Mouse (Mus musculus) intestine, embryonic 15.5 days (tissue): Measurements from ENCODE around the gene Nod1. TPM values are rescaled to one million over a fixed set of nuclear protein-coding genes. Genes with fewer than 3 reads are reported as not detected.

Source experiments
- ATAC-seq: fragments of 200-750 bp; cut with Nextera tagmentation; 2 replicates; pipeline ENCODE4 v1.8.0; 2017; ENCODE audit warnings: moderate TSS enrichment, moderate library complexity
- H3K27ac ChIP-seq: fragments of 300-500 bp; sonication (generic); 2 replicates; pipeline ENCODE4 v1.5.1; 2015; ENCODE audit warnings: mild to moderate bottlenecking, inconsistent platforms
- H3K27me3 ChIP-seq: fragments of 300-500 bp; sonication (generic); replicated peaks from 2 replicates; pipeline ENCODE4 v1.6.1; 2015; ENCODE audit warnings: inconsistent platforms
- H3K36me3 ChIP-seq: fragments of 300-500 bp; sonication (generic); 2 replicates; pipeline ENCODE4 v1.6.1; 2015; ENCODE audit warnings: inconsistent platforms
- H3K4me1 ChIP-seq: fragments of 300-500 bp; sonication (generic); replicated peaks from 2 replicates; pipeline ENCODE4 v1.6.1; 2015; ENCODE audit warnings: inconsistent platforms
- H3K4me2 ChIP-seq: fragments of 300-500 bp; sonication (generic); replicated peaks from 2 replicates; pipeline ENCODE4 v1.6.1; 2015; ENCODE audit warnings: mild to moderate bottlenecking, inconsistent platforms
- H3K4me3 ChIP-seq: fragments of 300-500 bp; sonication (generic); replicated peaks from 2 replicates; pipeline ENCODE4 v1.5.1; 2015; ENCODE audit warnings: inconsistent platforms
- H3K9ac ChIP-seq: fragments of 300-500 bp; sonication (generic); 2 replicates; pipeline ENCODE4 v1.6.1; 2015; ENCODE audit warnings: inconsistent platforms
- H3K9me3 ChIP-seq: fragments of 300-500 bp; sonication (generic); 2 replicates; pipeline ENCODE4 v1.6.1; 2016; ENCODE audit warnings: inconsistent platforms
- WGBS: fragments of 180-500 bp; shearing (Covaris S2); methylation state at CpG from one replicate; pipeline ENCODE4 v1.1.7; 2015; 5-methylcytosine and 5-hydroxymethylcytosine counted together
- polyA plus RNA-seq: library from polyadenylated mRNA; unstranded; fragments of >200 nt; fragmentation: Nextera tagmentation; extraction: Ambion mirVana; gene quantifications from 2 replicates; pipeline ENCODE4 v1.2.1, GENCODE M21; 2015

Nod1 gene
- 4.8 and 5.5 TPM in 2 replicates for polyA plus RNA-seq

GRCm38 (mm10) chr6:54972111-54972928, at the start of gene Nod1:
TSS of gene Nod1 (minus strand) at chr6:54972612.
- peak; percentile 88 for ATAC-seq
- 2% methylated on average over 52 of the region's 53 CpGs for WGBS
- H3K9ac ChIP-seq = peak within 1 kb of the TSS; percentile 74
- H3K27me3 ChIP-seq = no peaks in the 10 kb centered on the region
- no peaks in the 10 kb centered on the region for H3K36me3 ChIP-seq
- H3K4me2 ChIP-seq = peak within 1 kb of the TSS; percentile 90
- peaks cover 9% of the 10 kb centered on the region for H3K4me1 ChIP-seq
- H3K9me3 ChIP-seq = no peaks in the 10 kb centered on the region
- peak within 1 kb of the TSS; percentile 67 for H3K4me3 ChIP-seq
- peak within 1 kb of the TSS; percentile 59 for H3K27ac ChIP-seq

GRCm38 (mm10) chr6:55021806-55022205, 49.4 kb upstream of the Nod1 start:
- no peaks in the 10 kb centered on the region for H3K4me1 ChIP-seq
- 82% methylated on average over 7 of the region's 7 CpGs for WGBS
- no peaks in the 10 kb centered on the region for H3K9me3 ChIP-seq
- H3K36me3 ChIP-seq = no peaks in the 10 kb centered on the region
- H3K4me3 ChIP-seq = no peak overlapping the region
- ATAC-seq = peak; percentile 45; the same call in 1 of the 2 replicates
- no peak overlapping the region for H3K27ac ChIP-seq
- no peak overlapping the region for H3K9ac ChIP-seq
- no peaks in the 10 kb centered on the region for H3K27me3 ChIP-seq
- no peak overlapping the region for H3K4me2 ChIP-seq

GRCm38 (mm10) chr6:55018417-55018816, 46.0 kb upstream of the Nod1 start:
- no peaks in the 10 kb centered on the region for H3K9me3 ChIP-seq
- no peak overlapping the region for H3K9ac ChIP-seq
- H3K27ac ChIP-seq = no peak overlapping the region
- ATAC-seq = no peak
- H3K4me3 ChIP-seq = no peak overlapping the region
- no peaks in the 10 kb centered on the region for H3K27me3 ChIP-seq
- 64% methylated on average over 2 of the region's 2 CpGs for WGBS
- no peak overlapping the region for H3K4me2 ChIP-seq
- no peaks in the 10 kb centered on the region for H3K36me3 ChIP-seq
- H3K4me1 ChIP-seq = 0 out of 2 replicates have a peak, but pooled peaks cover 3% of the 10 kb centered on the region

GRCm38 (mm10) chr6:55016710-55017583, 44.5 kb upstream of the Nod1 start:
- 23% methylated on average over 15 of the region's 15 CpGs for WGBS
- Histone ChIP-seq H3K27ac (no peak overlapping the region), H3K36me3 (no peaks in the 10 kb centered on the region), H3K9me3 (no peaks in the 10 kb centered on the region), H3K4me2 (peak overlapping the region; percentile 36), H3K4me3 (no peak overlapping the region), H3K4me1 (0 out of 2 replicates have a peak, but pooled peaks cover 3% of the 10 kb centered on the region), H3K27me3 (no peaks in the 10 kb centered on the region), H3K9ac (no peak overlapping the region)
- peak; percentile 66 for ATAC-seq

GRCm38 (mm10) chr6:55016236-55016635, 43.8 kb upstream of the Nod1 start:
- H3K4me1 ChIP-seq = 0 out of 2 replicates have a peak, but pooled peaks cover 3% of the 10 kb centered on the region
- no peaks in the 10 kb centered on the region for H3K27me3 ChIP-seq
- 0 out of 2 replicates have a peak overlapping the region, but pooled peaks have one; percentile 36 for H3K4me2 ChIP-seq
- H3K36me3 ChIP-seq = no peaks in the 10 kb centered on the region
- no peaks in the 10 kb centered on the region for H3K9me3 ChIP-seq
- no peak overlapping the region for H3K9ac ChIP-seq
- H3K27ac ChIP-seq = no peak overlapping the region
- peak; percentile 82 for ATAC-seq
- WGBS = 7% methylated on average over 5 of the region's 5 CpGs
- no peak overlapping the region for H3K4me3 ChIP-seq

GRCm38 (mm10) chr6:55014184-55014583, 41.8 kb upstream of the Nod1 start:
- H3K27me3 ChIP-seq = no peaks in the 10 kb centered on the region
- peaks cover 3% of the 10 kb centered on the region; the same call in 1 of the 2 replicates for H3K4me1 ChIP-seq
- no peaks in the 10 kb centered on the region for H3K9me3 ChIP-seq
- no peak overlapping the region for H3K4me3 ChIP-seq
- no peak for ATAC-seq
- H3K27ac ChIP-seq = no peak overlapping the region
- H3K4me2 ChIP-seq = no peak overlapping the region
- no peaks in the 10 kb centered on the region for H3K36me3 ChIP-seq
- no peak overlapping the region for H3K9ac ChIP-seq
- 91% methylated on average over 3 of the region's 3 CpGs for WGBS

GRCm38 (mm10) chr6:55012516-55012915, 40.1 kb upstream of the Nod1 start:
- Histone ChIP-seq H3K27me3 (no peaks in the 10 kb centered on the region), H3K4me3 (no peak overlapping the region), H3K4me1 (peaks cover 3% of the 10 kb centered on the region; the same call in 1 of the 2 replicates), H3K27ac (no peak overlapping the region), H3K9me3 (no peaks in the 10 kb centered on the region), H3K4me2 (no peak overlapping the region), H3K9ac (no peak overlapping the region), H3K36me3 (no peaks in the 10 kb centered on the region)
- WGBS = 73% methylated on average over 7 of the region's 7 CpGs
- no peak for ATAC-seq

DNA sequence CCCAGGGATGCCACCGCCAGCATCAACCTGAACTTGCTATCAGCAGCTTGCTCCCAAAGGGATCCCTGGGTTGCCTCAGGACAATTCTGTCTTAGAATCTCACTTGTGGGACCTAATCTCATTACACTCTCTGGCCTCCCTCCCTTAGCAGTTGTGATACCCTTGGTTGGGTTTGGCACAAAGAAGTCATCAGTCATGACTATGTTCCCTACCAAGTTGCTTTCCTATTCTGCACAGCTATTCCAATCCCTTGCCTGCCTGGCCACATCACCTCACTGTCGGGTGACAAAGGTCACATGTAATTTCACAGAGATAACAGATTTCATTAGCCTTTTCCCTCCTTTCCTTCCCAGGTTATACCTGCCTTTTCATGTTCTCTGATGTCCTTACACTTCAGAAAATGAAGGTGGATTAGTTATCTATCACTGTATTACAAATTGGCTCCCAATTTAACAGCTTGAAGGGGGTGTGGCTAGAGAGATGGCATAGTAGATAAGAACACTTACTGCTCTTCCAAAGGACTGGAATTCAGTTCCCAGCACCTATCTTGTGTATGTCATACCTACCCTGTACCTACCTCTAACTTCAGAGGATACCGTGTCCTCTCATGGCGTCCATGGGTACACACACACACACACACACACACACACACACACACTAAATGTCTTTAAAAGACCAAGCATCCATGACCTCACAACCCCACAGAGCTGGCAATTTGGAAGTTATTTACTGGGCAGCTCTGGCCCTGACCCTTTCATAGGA, 38.1 kb upstream of the Nod1 start:
- no peaks in the 10 kb centered on the region for H3K36me3 ChIP-seq
- H3K4me2 ChIP-seq = no peak overlapping the region
- 61% methylated on average over 4 of the region's 4 CpGs for WGBS
- peak; percentile 63 for ATAC-seq
- H3K9ac ChIP-seq = no peak overlapping the region
- H3K9me3 ChIP-seq = no peaks in the 10 kb centered on the region
- no peaks in the 10 kb centered on the region for H3K27me3 ChIP-seq
- H3K27ac ChIP-seq = no peak overlapping the region
- no peak overlapping the region for H3K4me3 ChIP-seq
- no peaks in the 10 kb centered on the region; the same call in 1 of the 2 replicates for H3K4me1 ChIP-seq

DNA sequence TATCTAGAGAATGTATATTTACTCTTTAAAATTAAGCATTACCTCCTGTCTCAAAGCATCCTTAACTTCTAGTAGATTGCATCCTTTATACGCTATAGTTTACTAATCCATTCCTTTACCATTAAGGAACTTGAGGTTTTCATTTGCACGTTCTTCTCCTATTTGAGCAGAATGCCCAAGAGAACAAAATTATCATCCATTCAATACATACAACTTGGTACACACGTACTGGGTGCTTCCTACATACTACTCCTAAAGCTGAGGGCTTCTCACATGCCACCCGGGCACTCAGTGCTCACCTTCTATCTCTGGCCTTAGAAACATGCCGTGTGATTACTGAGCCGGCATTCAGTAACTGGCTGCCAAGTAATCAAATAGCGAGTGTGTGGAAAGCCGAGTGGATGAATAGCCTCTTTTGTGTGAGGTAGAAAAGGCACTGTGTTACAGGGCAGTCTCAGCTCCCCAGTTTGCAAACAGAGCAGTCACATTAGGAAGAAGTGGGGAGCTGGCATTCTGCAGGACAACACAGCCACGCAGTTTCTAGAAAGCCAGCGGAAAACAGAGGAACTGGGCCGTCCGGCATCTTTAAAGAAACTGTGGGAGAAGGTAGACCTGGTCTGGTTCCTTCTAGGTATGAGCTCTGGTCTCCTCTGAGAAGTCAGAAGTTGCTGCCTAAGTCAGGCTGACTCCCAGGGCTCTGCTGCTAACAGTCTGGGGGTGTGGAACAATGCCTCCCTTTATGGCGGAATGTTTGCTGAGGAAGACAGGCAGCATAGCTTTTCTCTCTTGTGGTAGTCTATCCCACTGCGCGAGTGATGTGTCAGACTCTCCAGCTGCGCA, 37.2 kb upstream of the Nod1 start:
- no peak overlapping the region for H3K4me3 ChIP-seq
- no peak overlapping the region for H3K27ac ChIP-seq
- no peaks in the 10 kb centered on the region; the same call in 1 of the 2 replicates for H3K4me1 ChIP-seq
- H3K9ac ChIP-seq = no peak overlapping the region
- H3K27me3 ChIP-seq = no peaks in the 10 kb centered on the region
- H3K36me3 ChIP-seq = no peaks in the 10 kb centered on the region
- 0 out of 2 replicates have a peak overlapping the region, but pooled peaks have one; percentile 22 for H3K4me2 ChIP-seq
- no peaks in the 10 kb centered on the region for H3K9me3 ChIP-seq
- peak; percentile 71; the same call in 1 of the 2 replicates for ATAC-seq
- 35% methylated on average over 16 of the region's 16 CpGs for WGBS

- Histone ChIP-seq H3K4me1 (no peaks in the 10 kb centered on the region; the same call in 1 of the 2 replicates), H3K9me3 (no peaks in the 10 kb centered on the region), H3K4me3 (no peak overlapping the region), H3K27ac (no peak overlapping the region), H3K36me3 (no peaks in the 10 kb centered on the region), H3K27me3 (no peaks in the 10 kb centered on the region), H3K4me2 (no peak overlapping the region), H3K9ac (no peak overlapping the region)
- no peak for ATAC-seq
- 87% methylated on average over 8 of the region's 8 CpGs for WGBS
Observed at GRCm38 (mm10) chr6:55008401-55008800, 36.0 kb upstream of the Nod1 start.

- H3K27ac ChIP-seq = no peak overlapping the region
- no peaks in the 10 kb centered on the region for H3K36me3 ChIP-seq
- no peak overlapping the region for H3K4me3 ChIP-seq
- no peak overlapping the region for H3K9ac ChIP-seq
- no peak overlapping the region for H3K4me2 ChIP-seq
- H3K9me3 ChIP-seq = no peaks in the 10 kb centered on the region
- H3K4me1 ChIP-seq = no peaks in the 10 kb centered on the region
- no peak for ATAC-seq
- 65% methylated on average over 4 of the region's 4 CpGs for WGBS
- H3K27me3 ChIP-seq = no peaks in the 10 kb centered on the region
Observed at GRCm38 (mm10) chr6:55003559-55003958, 31.1 kb upstream of the Nod1 start.
